Mouse (Mus musculus) neutrophil, adult 83 days (primary cell): Measurements from ENCODE around the gene Snx7. TPM values are rescaled to one million over a fixed set of nuclear protein-coding genes. Genes with fewer than 3 reads are reported as not detected.

Experiments used
- total RNA-seq, 2 experiments: library from RNA; stranded (reverse); gene quantifications; one replicate each; pipeline ENCODE4 v1.2.4; 2023

Gene Snx7
- 1 to 10 TPM; 2.7 to 2.8 TPM for total RNA-seq

GRCm38 (mm10) chr3:117868637-117869323, at the start of gene Snx7:
TSS of gene Snx7 (minus strand) at chr3:117868936.

